Mouse (Mus musculus) stomach, postnatal 0 days (tissue): ENCODE results near the gene Cic.

ENCODE experiments used
- CTCF ChIP-seq: IDR thresholded peaks from 2 replicates; pipeline ENCODE4 v1.5.1; 2016; ENCODE audit warnings: antibody characterized with exemption, low read depth, mild to moderate bottlenecking, moderate library complexity
- EP300 ChIP-seq: optimal IDR thresholded peaks from 2 replicates; pipeline ENCODE3; 2016; ENCODE audit warnings: antibody characterized with exemption

GRCm38 (mm10) chr7:25277405-25277804 is 9.9 kb downstream of the Cic start:
- no peak for TF ChIP-seq CTCF
- TF ChIP-seq EP300 = no peak
